17 mouse cellular contexts compared by ENCODE assay signal in the genomic region with DNA sequence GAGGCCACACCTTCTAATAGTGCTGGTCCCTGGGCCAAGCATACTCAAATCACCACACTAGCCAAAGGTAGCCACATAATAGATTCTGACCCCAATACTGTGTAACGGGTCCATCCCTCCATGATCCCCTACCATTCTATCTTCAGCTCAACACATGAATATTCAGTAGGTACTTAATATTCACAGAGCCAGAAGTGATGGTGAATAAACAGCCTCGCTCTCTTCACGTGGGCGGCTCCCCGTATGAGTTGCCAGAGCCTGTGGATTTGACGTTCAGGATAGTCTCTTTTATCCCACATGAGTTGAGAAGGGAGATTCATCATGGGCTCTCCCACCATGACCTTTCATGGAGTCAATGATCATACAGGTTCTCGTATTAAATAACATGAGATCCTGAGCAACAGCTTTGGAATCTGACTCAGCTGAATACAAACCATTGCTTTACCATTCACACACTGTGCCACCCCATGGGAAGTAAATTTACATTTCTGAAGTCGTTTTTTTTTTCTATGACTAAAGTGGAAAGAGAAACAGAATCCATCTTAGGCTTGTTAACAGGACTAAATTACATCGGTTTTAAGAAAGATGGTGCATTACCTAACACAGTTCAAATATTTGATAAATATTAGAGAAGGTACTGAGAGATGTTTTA.
DNase-seq lines count a peak whose midpoint lies in the region; ATAC-seq lines count a peak whose summit lies in the region.
"Had no signal": no experiment of that assay in that cellular context is flagged by ENCODE, and none has a peak within 500 bp of the region (broad histone marks: within the 10 kb centered on the region; RNA-seq: fewer than 3 reads in every experiment).

No protein-coding gene starts in this region.

- no peaks in the 10 kb centered on the region for H3K9me3 ChIP-seq in midbrain, embryonic 11.5 days (ENCODE audit: control insufficient read depth, low read length)
- no peaks in the 10 kb centered on the region for H3K9me3 ChIP-seq in midbrain, embryonic 10.5 days (replicated peaks)
- H3K9me3 ChIP-seq in forebrain, embryonic 14.5 days (replicated peaks; ENCODE audit: control insufficient read depth, low read length), result no peaks in the 10 kb centered on the region
- no peaks in the 10 kb centered on the region for H3K9me3 ChIP-seq in neural tube, embryonic 14.5 days (ENCODE audit: control insufficient read depth, low read length)
- H3K9me3 ChIP-seq: heart, embryonic 13.5 days; limb, embryonic 10.5 days had no signal

- H3K4me1 ChIP-seq in midbrain, embryonic 11.5 days (ENCODE audit: control insufficient read depth, insufficient read depth, low read length), result no peaks in the 10 kb centered on the region
- peaks cover 9% of the 10 kb centered on the region for H3K4me1 ChIP-seq in midbrain, embryonic 10.5 days
- peaks cover 13% of the 10 kb centered on the region for H3K4me1 ChIP-seq in forebrain, embryonic 14.5 days (ENCODE audit: control insufficient read depth, insufficient read depth, low read length)
- peaks cover 16% of the 10 kb centered on the region; the same call in 1 of the 2 replicates for H3K4me1 ChIP-seq in neural tube, embryonic 14.5 days (ENCODE audit: control insufficient read depth, insufficient read depth, low read length)

- no peaks in the 10 kb centered on the region for H3K27me3 ChIP-seq in midbrain, embryonic 11.5 days (ENCODE audit: control insufficient read depth, insufficient read depth, low read length)
- H3K27me3 ChIP-seq in midbrain, embryonic 10.5 days (ENCODE audit: low read depth, poor library complexity, severe bottlenecking), result no peaks in the 10 kb centered on the region
- no peaks in the 10 kb centered on the region for H3K27me3 ChIP-seq in forebrain, embryonic 14.5 days (replicated peaks; ENCODE audit: control insufficient read depth, insufficient read depth, low read length)
- H3K27me3 ChIP-seq in neural tube, embryonic 14.5 days (ENCODE audit: control insufficient read depth, insufficient read depth, low read length), result no peaks in the 10 kb centered on the region
- H3K27me3 ChIP-seq: heart, embryonic 13.5 days had no signal

- no peak overlapping the region for H3K27ac ChIP-seq in midbrain, embryonic 11.5 days (ENCODE audit: low read depth, low read length)
- no peak overlapping the region for H3K27ac ChIP-seq in midbrain, embryonic 10.5 days (replicated peaks)
- H3K27ac ChIP-seq in forebrain, embryonic 14.5 days (ENCODE audit: low read depth, low read length), result no peak overlapping the region
- no peak overlapping the region for H3K27ac ChIP-seq in neural tube, embryonic 14.5 days (ENCODE audit: low read depth, low read length)
- H3K27ac ChIP-seq: heart, embryonic 13.5 days; limb, embryonic 10.5 days; liver, embryonic 14.5 days had no signal

- H3K4me3 ChIP-seq in midbrain, embryonic 11.5 days (ENCODE audit: low read depth, low read length), result no peak overlapping the region
- no peak overlapping the region for H3K4me3 ChIP-seq in midbrain, embryonic 10.5 days
- H3K4me3 ChIP-seq in forebrain, embryonic 14.5 days (ENCODE audit: low read depth, low read length), result no peak overlapping the region
- H3K4me3 ChIP-seq in neural tube, embryonic 14.5 days (ENCODE audit: low read depth, low read length), result no peak overlapping the region
- H3K4me3 ChIP-seq: erythroblast, embryonic 14.5 days; heart, embryonic 13.5 days; limb, embryonic 10.5 days had no signal

- no peaks in the 10 kb centered on the region for H3K36me3 ChIP-seq in midbrain, embryonic 11.5 days (ENCODE audit: control insufficient read depth, insufficient read depth, low read length)
- H3K36me3 ChIP-seq in midbrain, embryonic 10.5 days, result no peaks in the 10 kb centered on the region
- no peaks in the 10 kb centered on the region for H3K36me3 ChIP-seq in forebrain, embryonic 14.5 days (ENCODE audit: control insufficient read depth, insufficient read depth, low read length)
- H3K36me3 ChIP-seq in neural tube, embryonic 14.5 days (ENCODE audit: control insufficient read depth, insufficient read depth, low read length), result no peaks in the 10 kb centered on the region
- H3K36me3 ChIP-seq: heart, embryonic 13.5 days; limb, embryonic 10.5 days had no signal

- no peak overlapping the region for H3K9ac ChIP-seq in midbrain, embryonic 11.5 days (ENCODE audit: low read length)
- no peak overlapping the region for H3K9ac ChIP-seq in forebrain, embryonic 14.5 days (ENCODE audit: low read length)
- no peak overlapping the region for H3K9ac ChIP-seq in neural tube, embryonic 14.5 days (replicated peaks; ENCODE audit: low read depth, low read length)
- H3K9ac ChIP-seq: heart, embryonic 13.5 days; liver, embryonic 14.5 days had no signal

- DNase-seq in midbrain, embryonic 11.5 days (ENCODE audit: low spot score, missing footprints), result no peak
- no peak for DNase-seq in midbrain, embryonic 10.5 days (ENCODE audit: low spot score)
- peak; percentile 54 for DNase-seq in forebrain, embryonic 14.5 days (ENCODE audit: low spot score)
- peak; percentile 11 to 27 for DNase-seq in layer of hippocampus, postnatal 10 days (ENCODE audit: low spot score in 2 of 2)
- DNase-seq in adrenal gland, postnatal 36 days, result no peak
- DNase-seq in heart, adult 8-10 months (ENCODE audit: low spot score), result no peak
- no peak for DNase-seq in MN1 (ENCODE audit: low spot score)
- DNase-seq: cerebellum, adult 8-10 months; gastrocnemius, postnatal 14 days; lung, postnatal 10 days; right cerebral cortex, postnatal 14 days had no signal

- peak; percentile 76 for ATAC-seq in midbrain, embryonic 11.5 days (ENCODE audit: low FRiP score)
- peak; percentile 83 for ATAC-seq in forebrain, embryonic 14.5 days
- peak; percentile 49; the same call in 1 of the 2 replicates for ATAC-seq in neural tube, embryonic 14.5 days (ENCODE audit: low read depth)
- ATAC-seq: CD4-positive, CD25-positive, alpha-beta regulatory T cell, adult 4 months had no signal

- 65% methylated on average over 9 of the region's 9 CpGs for WGBS in midbrain, embryonic 11.5 days
- WGBS in midbrain, embryonic 10.5 days, result 80% methylated on average over 9 of the region's 9 CpGs
- WGBS in forebrain, embryonic 14.5 days, result 27% methylated on average over 9 of the region's 9 CpGs
- 25% methylated on average over 9 of the region's 9 CpGs for WGBS in neural tube, embryonic 14.5 days

- H3K4me2 ChIP-seq in midbrain, embryonic 11.5 days, result no peak overlapping the region
- H3K4me2 ChIP-seq in forebrain, embryonic 14.5 days (ENCODE audit: low read length), result no peak overlapping the region
- no peak overlapping the region for H3K4me2 ChIP-seq in neural tube, embryonic 14.5 days (ENCODE audit: low read depth, low read length)
- H3K4me2 ChIP-seq: heart, embryonic 13.5 days had no signal

Comparison
In these comparisons a context has a peak if more than half of its experiments do, and no peak if none do; other contexts are left out.
1. DNase-seq: peak in forebrain, embryonic 14.5 days (single experiment) and layer of hippocampus, postnatal 10 days (2 of 2); none in midbrain, embryonic 11.5 days (single experiment), midbrain, embryonic 10.5 days (single experiment), adrenal gland, postnatal 36 days (0 of 2), heart, adult 8-10 months (single experiment) and MN1 (single experiment).
2. Peak in every context shown above with its lines, with median percentiles within 50 percentile points of each other: ATAC-seq.